Mouse (Mus musculus): ENCODE measurements around the gene Il24. TPM values are rescaled to one million over a fixed set of nuclear protein-coding genes. Genes with fewer than 3 reads are reported as not detected.
A peak's percentile ranks its signal among the peaks of the same experiment; 100 is the strongest.

Gene Il24
- total RNA-seq (2014; rRNA removed; ENCODE audit: low replicate concordance): not detected in 2 replicates
- not detected in 2 replicates for polyA plus RNA-seq (2015; fragmentation: Nextera tagmentation; extraction: Ambion mirVana)

- DNase-seq (ENCODE audit: low spot score) (no peak), ATAC-seq (ENCODE audit: insufficient read depth, low read depth) (no peak)
- Histone ChIP-seq H3K4me3 (ENCODE audit: low read depth, low read length) (no peak within 1 kb of the TSS), H3K9ac (replicated peaks; ENCODE audit: low read depth, low read length) (no peak within 1 kb of the TSS), H3K9me3 (replicated peaks; ENCODE audit: control insufficient read depth, low read length) (no peaks in the 10 kb centered on the region), H3K27ac (ENCODE audit: low read depth) (no peak within 1 kb of the TSS), H3K27me3 (ENCODE audit: control insufficient read depth, insufficient read depth, low read length) (no peaks in the 10 kb centered on the region), H3K36me3 (replicated peaks; ENCODE audit: control insufficient read depth, insufficient read depth, low read length) (no peaks in the 10 kb centered on the region), H3K4me2 (ENCODE audit: low read depth, low read length) (no peak within 1 kb of the TSS), H3K4me1 (ENCODE audit: control insufficient read depth, insufficient read depth) (no peaks in the 10 kb centered on the region)
- TF ChIP-seq CTCF (IDR thresholded peaks at IDR 0.05; ENCODE audit: low read depth) (no peak), EP300 (IDR thresholded peaks at IDR 0.05; ENCODE audit: low read depth) (no peak)
These were observed at the start of gene Il24 for GRCm38 (mm10) chr1:130887354-130887753. Il24 (minus strand) TSS chr1:130887454.

- no peak overlapping the region for H3K27ac ChIP-seq (ENCODE audit: low read depth)
- 69% methylated on average over 6 of the region's 6 CpGs for WGBS
- no peak overlapping the region for H3K4me2 ChIP-seq (ENCODE audit: low read depth, low read length)
- H3K27me3 ChIP-seq (ENCODE audit: control insufficient read depth, insufficient read depth, low read length): no peaks in the 10 kb centered on the region
- H3K36me3 ChIP-seq (replicated peaks; ENCODE audit: control insufficient read depth, insufficient read depth, low read length): no peaks in the 10 kb centered on the region
- ATAC-seq (ENCODE audit: insufficient read depth, low read depth) (no peak), DNase-seq (ENCODE audit: low spot score) (no peak)
- TF ChIP-seq EP300 (IDR thresholded peaks at IDR 0.05; ENCODE audit: low read depth): no peak
- TF ChIP-seq CTCF (IDR thresholded peaks at IDR 0.05; ENCODE audit: low read depth): no peak
- H3K9me3 ChIP-seq (replicated peaks; ENCODE audit: control insufficient read depth, low read length): no peaks in the 10 kb centered on the region
- H3K4me3 ChIP-seq (ENCODE audit: low read depth, low read length): no peak overlapping the region
- H3K9ac ChIP-seq (replicated peaks; ENCODE audit: low read depth, low read length): no peak overlapping the region
- H3K4me1 ChIP-seq (ENCODE audit: control insufficient read depth, insufficient read depth): no peaks in the 10 kb centered on the region
These were observed 49.1 kb upstream of the Il24 start for GRCm38 (mm10) chr1:130936351-130936750.

- H3K9ac ChIP-seq (replicated peaks; ENCODE audit: low read depth, low read length): no peak overlapping the region
- H3K9me3 ChIP-seq (replicated peaks; ENCODE audit: control insufficient read depth, low read length): no peaks in the 10 kb centered on the region
- no peak overlapping the region for H3K27ac ChIP-seq (ENCODE audit: low read depth)
- no peaks in the 10 kb centered on the region for H3K27me3 ChIP-seq (ENCODE audit: control insufficient read depth, insufficient read depth, low read length)
- TF ChIP-seq EP300 (IDR thresholded peaks at IDR 0.05; ENCODE audit: low read depth) (no peak), CTCF (IDR thresholded peaks at IDR 0.05; ENCODE audit: low read depth) (peak; percentile 11; the same call in 1 of the 2 replicates)
- no peaks in the 10 kb centered on the region for H3K36me3 ChIP-seq (replicated peaks; ENCODE audit: control insufficient read depth, insufficient read depth, low read length)
- H3K4me1 ChIP-seq (ENCODE audit: control insufficient read depth, insufficient read depth): no peaks in the 10 kb centered on the region
- no peak overlapping the region for H3K4me2 ChIP-seq (ENCODE audit: low read depth, low read length)
- ATAC-seq (ENCODE audit: insufficient read depth, low read depth) (no peak), DNase-seq (ENCODE audit: low spot score) (no peak)
- no peak overlapping the region for H3K4me3 ChIP-seq (ENCODE audit: low read depth, low read length)
These were observed 39.2 kb upstream of the Il24 start for GRCm38 (mm10) chr1:130926484-130926883.

GRCm38 (mm10) chr1:130918323-130918980 is 31.2 kb upstream of the Il24 start:
- H3K27ac ChIP-seq (ENCODE audit: low read depth): no peak overlapping the region
- DNase-seq (ENCODE audit: low spot score): peak; percentile 16
- TF ChIP-seq EP300 (IDR thresholded peaks at IDR 0.05; ENCODE audit: low read depth) (no peak), CTCF (IDR thresholded peaks at IDR 0.05; ENCODE audit: low read depth) (no peak)
- no peaks in the 10 kb centered on the region for H3K4me1 ChIP-seq (ENCODE audit: control insufficient read depth, insufficient read depth)
- no peaks in the 10 kb centered on the region for H3K36me3 ChIP-seq (replicated peaks; ENCODE audit: control insufficient read depth, insufficient read depth, low read length)
- no peak overlapping the region for H3K9ac ChIP-seq (replicated peaks; ENCODE audit: low read depth, low read length)
- no peaks in the 10 kb centered on the region for H3K27me3 ChIP-seq (ENCODE audit: control insufficient read depth, insufficient read depth, low read length)
- ATAC-seq (ENCODE audit: insufficient read depth, low read depth): no peak
- WGBS: 23% methylated on average over 1 of the region's 1 CpGs
- H3K4me3 ChIP-seq (ENCODE audit: low read depth, low read length): no peak overlapping the region
- no peak overlapping the region for H3K4me2 ChIP-seq (ENCODE audit: low read depth, low read length)
- H3K9me3 ChIP-seq (replicated peaks; ENCODE audit: control insufficient read depth, low read length): no peaks in the 10 kb centered on the region

GRCm38 (mm10) chr1:130911401-130912010 is 24.3 kb upstream of the Il24 start, which contains the start of gene Il20:
Il20 (minus strand) TSS chr1:130911451.
- Histone ChIP-seq H3K36me3 (replicated peaks; ENCODE audit: control insufficient read depth, insufficient read depth, low read length) (no peaks in the 10 kb centered on the region), H3K4me3 (ENCODE audit: low read depth, low read length) (no peak within 1 kb of the TSS), H3K4me1 (ENCODE audit: control insufficient read depth, insufficient read depth) (no peaks in the 10 kb centered on the region), H3K9me3 (replicated peaks; ENCODE audit: control insufficient read depth, low read length) (no peaks in the 10 kb centered on the region), H3K4me2 (ENCODE audit: low read depth, low read length) (no peak within 1 kb of the TSS), H3K27me3 (ENCODE audit: control insufficient read depth, insufficient read depth, low read length) (no peaks in the 10 kb centered on the region), H3K9ac (replicated peaks; ENCODE audit: low read depth, low read length) (no peak within 1 kb of the TSS), H3K27ac (ENCODE audit: low read depth) (no peak within 1 kb of the TSS)
- TF ChIP-seq EP300 (IDR thresholded peaks at IDR 0.05; ENCODE audit: low read depth) (no peak), CTCF (IDR thresholded peaks at IDR 0.05; ENCODE audit: low read depth) (no peak)
- DNase-seq (ENCODE audit: low spot score) (no peak), ATAC-seq (ENCODE audit: insufficient read depth, low read depth) (no peak)
- WGBS: 81% methylated on average over 12 of the region's 12 CpGs

Data from heart, postnatal 0 days (tissue).